30 mouse cellular contexts compared by ENCODE assay signal in the genomic region with DNA sequence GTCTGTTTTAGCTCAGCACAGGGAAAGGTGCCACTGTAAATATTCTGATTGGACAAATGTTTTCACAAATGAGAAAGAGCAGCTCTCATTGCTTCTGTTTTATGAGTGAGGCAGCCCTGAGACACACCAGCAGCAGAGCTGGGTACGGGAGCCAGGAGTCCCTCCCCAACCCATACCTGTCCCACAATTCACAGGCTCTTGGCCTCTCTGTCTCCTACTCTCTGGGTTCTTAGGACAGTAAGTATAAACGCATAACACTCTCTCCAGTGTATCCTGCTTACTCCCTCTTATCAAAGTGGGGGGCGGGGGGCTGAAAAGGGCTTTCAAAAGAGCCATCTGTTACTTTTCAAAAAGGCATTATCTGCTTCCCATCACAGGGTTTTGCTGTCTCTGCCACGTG.
A peak's percentile ranks its signal among the peaks of the same experiment; 100 is the strongest.
DNase-seq lines count a peak whose midpoint lies in the region; ATAC-seq and TF ChIP-seq lines count a peak whose summit lies in the region.
"Had no signal": no experiment of that assay in that cellular context is flagged by ENCODE, and none has a peak within 500 bp of the region (broad histone marks: within the 10 kb centered on the region; RNA-seq: fewer than 3 reads in every experiment).

No protein-coding gene starts in this region.

- no peak for TF ChIP-seq POLR2A in brain, embryonic 14.5 days (IDR thresholded peaks at IDR 0.05; ENCODE audit: borderline replicate concordance, extremely low read depth, insufficient read depth, insufficient read length, poor library complexity, severe bottlenecking)

- no peaks in the 10 kb centered on the region for H3K9me3 ChIP-seq in forebrain, embryonic 15.5 days
- no peaks in the 10 kb centered on the region; the same call in 1 of the 2 replicates for H3K9me3 ChIP-seq in forebrain, embryonic 13.5 days (replicated peaks)
- H3K9me3 ChIP-seq in intestine, embryonic 14.5 days (ENCODE audit: control insufficient read depth, low read length): 0 out of 2 replicates have a peak, but pooled peaks cover 2% of the 10 kb centered on the region
- H3K9me3 ChIP-seq in intestine, postnatal 0 days (ENCODE audit: control insufficient read depth): no peaks in the 10 kb centered on the region
- H3K9me3 ChIP-seq: embryonic facial prominence, embryonic 12.5 days; embryonic facial prominence, embryonic 15.5 days; heart, embryonic 10.5 days; heart, embryonic 15.5 days had no signal

- H3K4me1 ChIP-seq in forebrain, embryonic 15.5 days: peaks cover 7% of the 10 kb centered on the region; the same call in 1 of the 2 replicates
- H3K4me1 ChIP-seq in forebrain, embryonic 13.5 days: 0 out of 2 replicates have a peak, but pooled peaks cover 8% of the 10 kb centered on the region
- H3K4me1 ChIP-seq in intestine, embryonic 14.5 days (replicated peaks; ENCODE audit: control insufficient read depth, insufficient read depth, low read length): no peaks in the 10 kb centered on the region
- H3K4me1 ChIP-seq in intestine, postnatal 0 days (replicated peaks; ENCODE audit: control insufficient read depth, insufficient read depth, low read length): no peaks in the 10 kb centered on the region
- H3K4me1 ChIP-seq: embryonic facial prominence, embryonic 12.5 days; embryonic facial prominence, embryonic 15.5 days; heart, embryonic 15.5 days had no signal

- TF ChIP-seq CTCF in intestine, postnatal 0 days (IDR thresholded peaks at IDR 0.05; ENCODE audit: low read depth): no peak
- TF ChIP-seq CTCF in brain, embryonic 14.5 days (IDR thresholded peaks at IDR 0.05; ENCODE audit: borderline replicate concordance, extremely low read depth, insufficient read depth, insufficient read length): no peak

- no peak overlapping the region for H3K4me2 ChIP-seq in forebrain, embryonic 15.5 days (replicated peaks)
- H3K4me2 ChIP-seq in forebrain, embryonic 13.5 days: no peak overlapping the region
- no peak overlapping the region for H3K4me2 ChIP-seq in intestine, embryonic 14.5 days (ENCODE audit: low read length)
- no peak overlapping the region for H3K4me2 ChIP-seq in intestine, postnatal 0 days (replicated peaks; ENCODE audit: low read depth)
- H3K4me2 ChIP-seq: embryonic facial prominence, embryonic 12.5 days; embryonic facial prominence, embryonic 15.5 days; heart, embryonic 15.5 days; hindbrain, embryonic 14.5 days had no signal

- H3K4me3 ChIP-seq in forebrain, embryonic 15.5 days: no peak overlapping the region
- H3K4me3 ChIP-seq in forebrain, embryonic 13.5 days: no peak overlapping the region
- no peak overlapping the region for H3K4me3 ChIP-seq in intestine, embryonic 14.5 days (ENCODE audit: low read depth, low read length)
- no peak overlapping the region for H3K4me3 ChIP-seq in intestine, postnatal 0 days (ENCODE audit: low read depth, low read length)
- H3K4me3 ChIP-seq: embryonic facial prominence, embryonic 12.5 days; embryonic facial prominence, embryonic 15.5 days; heart, embryonic 10.5 days; heart, embryonic 15.5 days had no signal

- ATAC-seq in forebrain, embryonic 15.5 days (replicated peaks): peak; percentile 41; the same call in 1 of the 2 replicates
- no peak for ATAC-seq in forebrain, embryonic 13.5 days
- peak; percentile 53; the same call in 1 of the 2 replicates for ATAC-seq in intestine, embryonic 14.5 days (replicated peaks; ENCODE audit: low FRiP score, low TSS enrichment, low read depth)
- no peak for ATAC-seq in intestine, postnatal 0 days
- ATAC-seq: hindbrain, postnatal 0 days; inflammation-experienced regulatory T-cells, adult 6 months; Patski had no signal

- no peaks in the 10 kb centered on the region for H3K36me3 ChIP-seq in forebrain, embryonic 15.5 days
- no peaks in the 10 kb centered on the region for H3K36me3 ChIP-seq in forebrain, embryonic 13.5 days (ENCODE audit: poor library complexity, severe bottlenecking)
- H3K36me3 ChIP-seq in intestine, embryonic 14.5 days (ENCODE audit: control insufficient read depth, insufficient read depth, low read length): no peaks in the 10 kb centered on the region
- no peaks in the 10 kb centered on the region for H3K36me3 ChIP-seq in intestine, postnatal 0 days (ENCODE audit: control insufficient read depth, insufficient read depth)
- H3K36me3 ChIP-seq: embryonic facial prominence, embryonic 12.5 days; embryonic facial prominence, embryonic 15.5 days; G1E; heart, embryonic 10.5 days; heart, embryonic 15.5 days had no signal

- no peaks in the 10 kb centered on the region for H3K27me3 ChIP-seq in forebrain, embryonic 15.5 days
- no peaks in the 10 kb centered on the region for H3K27me3 ChIP-seq in forebrain, embryonic 13.5 days
- no peaks in the 10 kb centered on the region for H3K27me3 ChIP-seq in intestine, embryonic 14.5 days (replicated peaks; ENCODE audit: control insufficient read depth, insufficient read depth, low read length)
- no peaks in the 10 kb centered on the region for H3K27me3 ChIP-seq in intestine, postnatal 0 days (replicated peaks; ENCODE audit: control insufficient read depth, insufficient read depth, low read length)
- H3K27me3 ChIP-seq: CH12.LX; embryonic facial prominence, embryonic 12.5 days; embryonic facial prominence, embryonic 15.5 days; heart, embryonic 15.5 days; Patski had no signal

- H3K9ac ChIP-seq in forebrain, embryonic 15.5 days (replicated peaks): no peak overlapping the region
- no peak overlapping the region for H3K9ac ChIP-seq in forebrain, embryonic 13.5 days
- no peak overlapping the region for H3K9ac ChIP-seq in intestine, embryonic 14.5 days (ENCODE audit: low read length)
- no peak overlapping the region for H3K9ac ChIP-seq in intestine, postnatal 0 days (ENCODE audit: low read depth, low read length)
- H3K9ac ChIP-seq: embryonic facial prominence, embryonic 12.5 days; embryonic facial prominence, embryonic 15.5 days; heart, embryonic 15.5 days; hindbrain, embryonic 14.5 days had no signal

- 43% methylated on average over 4 of the region's 4 CpGs for WGBS in forebrain, embryonic 15.5 days
- WGBS in forebrain, embryonic 13.5 days: 54% methylated on average over 4 of the region's 4 CpGs
- WGBS in intestine, embryonic 14.5 days: 20% methylated on average over 4 of the region's 4 CpGs
- 46% methylated on average over 4 of the region's 4 CpGs for WGBS in intestine, postnatal 0 days

- peak; percentile 61 for DNase-seq in heart, adult 11 months
- DNase-seq in heart, adult 9 months (ENCODE audit: low spot score in 2 of 2): no peak
- no peak for DNase-seq in intestine, embryonic 14.5 days (ENCODE audit: low spot score)
- DNase-seq in brain, embryonic 14.5 days (ENCODE audit: low read depth): peak; percentile 51
- no peak for DNase-seq in thymus, postnatal 14 days
- DNase-seq: adrenal gland, postnatal 10 days; adrenal gland, postnatal 36 days; B cell, adult 2 months; cerebellum, adult 11 months; cerebellum, adult 2 months; cerebellum, adult 9-11 months; cerebellum, postnatal 25 days; gastrocnemius, postnatal 10 days; gastrocnemius, postnatal 36 days; heart, postnatal 10 days; heart, postnatal 4 days; kidney, adult 2 months had no signal

- no peak overlapping the region for H3K27ac ChIP-seq in forebrain, embryonic 15.5 days (replicated peaks)
- no peak overlapping the region for H3K27ac ChIP-seq in forebrain, embryonic 13.5 days
- H3K27ac ChIP-seq in intestine, embryonic 14.5 days (ENCODE audit: low read depth): no peak overlapping the region
- no peak overlapping the region for H3K27ac ChIP-seq in intestine, postnatal 0 days (ENCODE audit: low read depth, low read length)
- H3K27ac ChIP-seq: embryonic facial prominence, embryonic 12.5 days; embryonic facial prominence, embryonic 15.5 days; heart, embryonic 10.5 days; heart, embryonic 15.5 days; hindbrain, embryonic 14.5 days; hindbrain, postnatal 0 days had no signal

Comparison
In these comparisons a context has a peak if more than half of its experiments do, and no peak if none do; other contexts are left out.
1. ATAC-seq: peak in forebrain, embryonic 15.5 days (single experiment) and intestine, embryonic 14.5 days (single experiment); none in forebrain, embryonic 13.5 days (single experiment) and intestine, postnatal 0 days (single experiment).
2. DNase-seq: peak in heart, adult 11 months (single experiment) and brain, embryonic 14.5 days (single experiment); none in heart, adult 9 months (0 of 2), intestine, embryonic 14.5 days (single experiment) and thymus, postnatal 14 days (single experiment).